Mouse (Mus musculus) CH12.LX (cell line): ENCODE data around the gene Etfdh.

Experiments
- CHD1 ChIP-seq: IDR thresholded peaks from 2 replicates; pipeline ENCODE4 v1.6.1; 2012; ENCODE audit warnings: low read depth, low read length, improper control_type of control experiment, inconsistent platforms
- CTCF ChIP-seq, 2 experiments: IDR thresholded peaks in 1 of 2; conservative IDR thresholded peaks in 1 of 2; 2 replicates each; pipeline ENCODE4 v1.5.1; 2011 to 2012; ENCODE audit warnings: low read depth in 2 of 2, low read length in 2 of 2, improper control_type of control experiment in 1 of 2, inconsistent platforms in 1 of 2, mild to moderate bottlenecking in 1 of 2, moderate library complexity in 1 of 2
- ETS1 ChIP-seq: conservative IDR thresholded peaks from 2 replicates; pipeline ENCODE4 v1.6.1; 2012; ENCODE audit warnings: low read depth, mild to moderate bottlenecking, inconsistent platforms, low read length, improper control_type of control experiment, moderate library complexity
- POLR2A ChIP-seq: IDR thresholded peaks from 2 replicates; pipeline ENCODE4 v1.6.1; 2011; ENCODE audit warnings: low read depth, mild to moderate bottlenecking, improper control_type of control experiment, low read length
- POLR2AphosphoS2 ChIP-seq: IDR thresholded peaks from 2 replicates; pipeline ENCODE4 v1.6.1; 2011; ENCODE audit warnings: low read depth, low read length, improper control_type of control experiment
- USF1 ChIP-seq: IDR thresholded peaks from 2 replicates; pipeline ENCODE4 v1.6.1; 2014; ENCODE audit warnings: low read depth, mild to moderate bottlenecking, inconsistent platforms, low read length, improper control_type of control experiment

DNA sequence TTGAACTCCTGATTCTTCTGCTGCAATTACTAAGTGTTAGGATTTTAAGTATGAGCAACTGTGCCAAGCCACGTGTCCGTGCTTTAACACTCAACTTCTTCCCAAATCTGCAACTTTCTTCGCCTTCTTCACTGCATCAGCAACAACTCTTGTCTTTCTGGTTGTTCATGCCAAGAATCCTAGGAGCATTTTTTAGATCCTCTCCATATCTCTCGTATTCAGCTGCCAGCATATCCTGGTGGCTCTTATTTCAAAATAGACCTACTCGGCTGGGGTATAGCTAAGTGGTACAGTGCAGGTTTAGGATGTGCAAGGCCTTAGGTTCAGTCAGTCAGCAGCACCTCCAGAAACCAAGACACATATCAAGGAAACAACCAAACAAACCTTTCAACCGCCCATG is 51.7 kb downstream of the Etfdh start:
- TF ChIP-seq CTCF (conservative IDR thresholded peaks at IDR 0.05 in 1 of 2, IDR thresholded peaks at IDR 0.05 in 1 of 2; ENCODE audit: low read depth in 2 of 2, low read length in 2 of 2) (no peak), POLR2AphosphoS2 (no peak), USF1 (no peak), ETS1 (no peak), POLR2A (no peak), CHD1 (no peak)
